Mouse (Mus musculus) bone marrow, adult 2 months (tissue): ENCODE measurements around the gene Pik3r1.

Experiments used
- CTCF ChIP-seq: fragments of 200-500 bp; IDR thresholded peaks from 2 replicates; pipeline ENCODE4 v1.5.1; 2011; ENCODE audit warnings: low read length, control low read depth; ENCODE audit not compliant: control insufficient read depth, insufficient read depth
- POLR2A ChIP-seq: fragments of 200-500 bp; IDR thresholded peaks from 2 replicates; pipeline ENCODE4 v1.6.1; 2011; ENCODE audit warnings: low read depth, mild to moderate bottlenecking, control low read depth, low read length, borderline replicate concordance; ENCODE audit not compliant: control insufficient read depth

GRCm38 (mm10) chr13:101684706-101685105, 83.3 kb downstream of the Pik3r1 start:
- TF ChIP-seq CTCF (no peak), POLR2A (no peak)
